Mouse (Mus musculus): ENCODE measurements around the gene Chtop. TPM values are rescaled to one million over a fixed set of nuclear protein-coding genes. Genes with fewer than 3 reads are reported as not detected.

Gene Chtop
- total RNA-seq, 4 experiments from 2014 or later: 114 to 130 (median 125) TPM

DNA sequence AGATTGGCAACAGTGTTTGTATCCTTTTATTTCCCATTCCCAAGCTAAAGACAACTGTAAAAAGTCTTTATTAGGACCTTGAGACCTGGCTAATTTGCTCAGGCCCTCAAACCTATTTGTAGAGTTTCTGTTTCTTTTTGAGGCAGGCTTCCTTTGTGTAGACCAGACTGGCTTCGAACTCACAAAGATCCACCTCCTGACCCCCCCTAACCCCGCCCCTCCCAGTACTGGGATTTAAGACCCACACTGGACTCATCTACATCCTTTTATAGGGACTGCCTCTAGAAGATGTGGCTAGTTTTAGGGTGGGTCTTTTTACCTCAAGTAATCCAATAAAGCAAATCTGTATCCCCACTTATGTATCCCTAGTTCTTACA, 437 bp upstream of the Chtop start:
- no peak for DNase-seq

- no peak for DNase-seq
These were observed 880 bp downstream of the Chtop start for GRCm38 (mm10) chr3:90508287-90508949.

GRCm38 (mm10) chr3:90506362-90506761, 2.9 kb downstream of the Chtop start:
- DNase-seq: no peak

DNA sequence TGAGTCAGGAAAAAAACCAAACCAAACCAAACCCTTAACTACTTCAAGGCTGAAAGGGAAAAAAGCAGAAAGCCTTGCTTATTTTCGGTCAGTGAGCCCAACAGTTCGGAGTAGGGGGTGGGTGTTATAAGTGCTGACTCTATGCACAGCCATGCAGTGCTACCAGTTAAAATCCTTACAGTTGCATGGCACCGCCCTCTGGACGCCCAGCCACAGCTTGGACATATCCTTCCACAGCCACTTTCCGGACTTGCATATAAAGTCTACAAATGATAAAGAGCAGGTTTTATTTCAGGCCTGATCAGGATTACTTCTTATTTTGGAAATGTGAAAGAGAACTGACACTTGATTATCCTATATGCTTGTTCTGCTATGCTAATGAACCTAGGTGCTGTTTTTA, 4.1 kb downstream of the Chtop start:
- DNase-seq: no peak

- DNase-seq: no peak
These were observed 5.9 kb downstream of the Chtop start for GRCm38 (mm10) chr3:90503444-90503843.

GRCm38 (mm10) chr3:90497597-90497996, 11.7 kb downstream of the Chtop start:
- DNase-seq: no peak

- DNase-seq: no peak
These were observed 13.3 kb downstream of the Chtop start for GRCm38 (mm10) chr3:90495850-90496525.

GRCm38 (mm10) chr3:90493831-90494540, 15.3 kb downstream of the Chtop start:
- no peak for DNase-seq

GRCm38 (mm10) chr3:90491350-90491749, 17.9 kb downstream of the Chtop start:
- no peak for DNase-seq

- peak; percentile 93 for DNase-seq
These were observed 18.5 kb downstream of the Chtop start, which contains the start of gene Snapin for GRCm38 (mm10) chr3:90490696-90491256. Gene Snapin, minus strand, starts transcription at chr3:90491033.

DNA sequence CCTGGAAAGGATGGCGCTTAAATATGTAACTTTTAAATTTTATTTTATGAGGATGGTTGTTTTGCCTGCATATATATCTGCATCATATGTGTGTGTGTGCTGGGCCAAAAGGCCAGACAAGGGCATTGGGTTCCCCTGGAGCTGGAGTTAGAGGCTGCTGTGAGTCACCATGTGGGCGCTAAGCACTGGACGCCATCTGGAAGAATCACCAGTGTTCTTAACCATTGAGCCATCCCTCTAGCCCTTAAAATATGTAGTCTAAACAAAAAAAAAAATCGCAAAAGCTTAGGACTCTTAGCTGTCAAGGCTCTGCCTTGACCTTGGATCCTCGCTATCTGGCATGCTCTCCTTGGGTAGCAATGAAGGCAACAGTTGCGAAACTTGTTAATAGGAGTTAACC, 20.7 kb downstream of the Chtop start:
- no peak for DNase-seq

DNA sequence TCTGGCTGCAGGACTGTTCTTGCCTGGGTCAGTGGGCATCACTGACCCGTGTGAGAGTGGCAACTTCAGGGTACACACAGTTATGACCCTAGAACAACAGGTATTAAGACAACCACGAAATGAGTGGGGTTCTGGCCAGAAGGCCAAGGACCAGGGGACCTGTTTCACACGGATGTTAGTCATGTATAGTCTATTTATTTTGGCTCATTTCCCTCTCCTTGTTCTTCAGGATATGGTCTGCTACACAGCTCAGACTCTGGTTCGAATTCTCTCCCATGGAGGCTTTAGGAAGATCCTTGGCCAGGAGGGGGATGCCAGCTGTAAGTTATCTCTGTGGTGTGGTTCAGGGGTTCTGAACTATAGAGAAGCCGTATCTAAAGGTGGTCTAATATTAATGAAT, 22.3 kb downstream of the Chtop start:
- no peak for DNase-seq

DNA sequence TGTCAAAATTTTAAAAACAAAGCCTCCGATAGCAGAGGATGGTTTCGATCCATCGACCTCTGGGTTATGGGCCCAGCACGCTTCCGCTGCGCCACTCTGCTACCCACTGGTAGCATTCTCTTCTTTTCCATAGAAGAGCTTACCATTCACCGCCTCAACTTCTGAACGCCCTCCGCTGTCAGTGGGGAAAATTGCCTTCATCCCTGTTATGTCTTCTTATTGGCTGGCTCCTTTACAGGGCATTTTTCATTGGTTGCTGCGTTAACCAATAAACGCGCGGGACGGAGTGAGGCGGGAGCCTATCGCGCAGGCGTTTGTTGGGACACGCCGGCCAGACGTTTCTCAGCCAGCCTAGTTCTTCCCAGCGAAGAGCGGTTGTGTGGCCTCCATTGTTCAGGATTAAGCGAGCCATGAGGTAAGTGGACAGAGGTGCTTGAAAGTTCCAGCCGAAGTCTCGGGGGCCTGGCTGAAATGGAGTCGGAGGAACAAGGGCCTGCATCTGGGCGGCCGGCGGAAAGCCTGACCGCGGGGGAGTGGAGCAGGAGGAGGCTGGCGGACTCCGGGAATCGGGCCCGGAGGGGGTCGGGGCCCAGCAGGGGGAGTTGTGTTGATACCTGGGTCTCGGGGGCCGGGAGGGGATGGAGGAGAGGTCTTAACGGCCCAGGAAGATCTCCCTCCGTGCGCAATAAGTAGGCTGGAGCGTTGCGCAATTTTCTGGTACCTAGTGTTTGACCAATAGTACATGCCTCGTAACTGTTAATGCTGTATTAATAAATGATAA, 33.3 kb downstream of the Chtop start, which contains the start of gene Ilf2:
TSS of gene Ilf2 (plus strand) at position 296 of the 781 bp plus-strand sequence.
- DNase-seq: peak; percentile 95

GRCm38 (mm10) chr3:90475151-90475830, 34.0 kb downstream of the Chtop start:
- DNase-seq: no peak

DNA sequence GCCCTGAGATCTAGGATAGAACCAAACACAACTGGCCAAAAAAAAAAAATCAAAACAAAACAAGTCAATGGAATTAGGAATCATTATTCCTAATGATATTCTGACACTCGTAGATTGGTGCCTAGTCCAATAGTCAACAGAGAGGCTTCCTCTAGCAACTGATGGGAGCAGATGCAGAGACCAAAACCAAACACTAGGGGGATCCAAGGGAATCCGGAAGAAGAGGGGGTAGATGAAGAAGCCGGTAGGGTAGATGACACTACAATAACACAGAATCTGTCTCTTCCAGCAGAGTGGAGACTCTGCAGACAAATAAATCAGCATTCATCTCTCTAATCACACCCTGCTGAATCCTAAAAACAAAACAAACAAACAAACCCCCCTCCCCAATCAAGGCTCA, 37.1 kb downstream of the Chtop start:
- DNase-seq: no peak

DNA sequence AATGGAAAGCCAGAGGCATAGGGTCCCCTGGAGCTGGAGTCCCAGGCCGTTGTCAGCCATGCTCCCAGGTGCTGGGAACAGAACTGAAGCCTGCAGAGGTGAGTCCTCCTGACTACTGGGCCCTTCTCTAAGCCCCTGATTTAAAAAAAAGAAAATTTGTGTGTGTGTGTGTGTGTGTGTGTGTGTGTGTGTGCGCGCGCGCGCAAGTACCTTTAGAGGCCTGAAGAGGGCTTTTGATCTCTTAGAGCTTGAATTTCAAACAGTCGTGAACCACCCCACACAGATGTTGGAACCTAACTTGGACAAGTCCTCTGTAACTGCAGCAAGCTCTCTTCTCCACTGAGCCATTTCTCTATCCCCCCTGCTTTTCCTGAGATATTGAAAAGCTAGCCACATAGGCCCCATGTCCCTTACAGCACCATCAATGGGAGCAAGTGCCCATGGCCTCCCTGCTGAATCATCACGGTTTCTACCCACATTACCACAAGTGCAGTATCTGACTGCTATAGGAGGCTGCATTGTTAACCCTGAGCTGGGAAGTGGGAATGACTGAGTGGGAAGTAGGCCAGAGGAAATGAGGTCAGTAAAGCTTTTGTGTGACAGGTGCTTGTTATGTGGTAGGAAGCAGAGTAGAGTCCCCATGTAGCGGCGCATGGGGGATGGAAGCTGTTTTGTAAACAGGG, 41.5 kb downstream of the Chtop start:
- DNase-seq: no peak

- DNase-seq: peak; percentile 77
These were observed 43.0 kb downstream of the Chtop start for GRCm38 (mm10) chr3:90466311-90466766.

DNA sequence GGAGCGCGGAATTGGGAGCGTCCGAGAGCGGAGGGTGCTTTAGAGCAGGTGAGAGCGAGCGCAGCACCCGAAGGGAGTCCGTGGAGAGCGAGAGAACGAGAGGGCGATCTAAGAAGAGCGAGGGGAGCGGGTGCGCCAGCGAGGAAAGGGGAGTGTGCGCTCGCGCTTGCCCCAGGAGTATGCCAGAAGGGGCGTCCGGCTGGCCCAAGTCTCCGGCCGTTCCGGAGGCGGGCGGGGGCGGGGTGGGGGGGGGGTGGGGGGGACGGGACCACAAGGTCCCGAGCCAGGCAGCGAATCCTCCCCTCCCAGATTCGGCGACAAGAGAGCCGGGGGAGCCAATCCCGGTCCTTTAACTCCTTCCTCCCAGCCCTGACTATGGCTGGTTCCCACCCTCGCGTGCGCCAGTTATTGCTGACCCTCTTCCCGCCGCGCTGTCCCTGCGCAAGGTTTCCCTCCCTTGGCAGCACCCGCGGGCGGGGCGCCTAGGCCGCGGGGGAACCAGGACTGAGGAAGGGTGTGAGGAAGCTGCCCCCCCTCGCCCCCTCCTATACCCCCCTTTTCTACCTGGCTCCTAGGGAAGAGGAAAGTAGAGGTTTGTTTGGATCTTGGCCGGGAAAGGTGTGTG, 43.5 kb downstream of the Chtop start, which contains the start of gene Npr1:
TSS of gene Npr1 (minus strand) at position 181 of the 625 bp plus-strand sequence.
- DNase-seq: peak; percentile 74

- no peak for DNase-seq
These were observed 44.1 kb downstream of the Chtop start for GRCm38 (mm10) chr3:90465081-90465685.

DNA sequence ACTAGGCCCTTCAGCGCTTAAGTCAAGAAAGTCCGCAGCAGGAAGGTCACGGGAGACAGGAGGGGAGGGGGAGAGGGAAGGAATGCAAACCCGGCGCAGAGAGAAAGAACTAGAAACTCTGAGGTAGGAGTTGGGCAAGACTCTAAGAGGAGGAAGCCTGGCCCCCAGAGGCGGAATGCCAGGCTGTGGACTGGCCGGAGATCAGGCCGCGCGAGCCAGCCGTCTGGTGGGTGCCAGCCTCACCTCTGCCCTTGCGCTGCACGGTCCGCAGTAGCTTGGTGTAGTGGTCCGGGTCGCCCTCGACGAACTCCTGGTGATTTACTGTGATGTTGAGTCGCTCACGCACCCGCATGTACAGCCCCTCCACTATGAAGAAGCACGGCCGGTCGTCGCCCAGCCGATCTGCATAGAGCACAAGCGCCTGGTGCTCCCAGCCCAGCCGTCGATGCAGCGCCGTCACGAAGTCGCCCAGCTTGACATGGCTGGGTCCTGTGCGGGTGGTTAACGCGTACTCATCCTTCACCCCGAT, 44.7 kb downstream of the Chtop start:
- DNase-seq: peak; percentile 55

All from adrenal gland, adult 8-10 months (tissue).